Mouse (Mus musculus): Measurements from ENCODE around the gene Krtap11-1.

DNA sequence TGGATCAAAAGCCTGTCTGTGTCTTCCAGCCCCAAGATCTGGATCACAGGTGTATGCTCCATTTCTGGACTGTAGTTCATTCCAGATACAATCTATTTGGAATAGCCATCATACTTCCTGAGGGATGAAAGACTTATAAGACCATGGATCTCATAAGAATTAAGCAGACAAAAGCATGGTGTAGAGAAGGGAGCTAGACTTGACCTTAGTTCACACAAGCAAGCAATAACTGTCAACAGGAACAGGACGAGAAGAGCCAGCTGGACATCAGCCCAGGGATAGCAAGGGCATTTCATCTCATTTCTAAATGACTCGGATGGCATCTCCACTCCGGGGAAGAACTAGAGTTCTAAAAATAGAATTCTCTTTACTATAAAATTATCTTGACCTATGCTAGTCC lies 46.3 kb upstream of the Krtap11-1 start:
- TF ChIP-seq POLR2A (IDR thresholded peaks at IDR 0.05; ENCODE audit: control insufficient read depth, low read depth, low read length) (no peak), CTCF (IDR thresholded peaks at IDR 0.05; ENCODE audit: control insufficient read depth, insufficient read depth, insufficient replicate concordance, low read depth, low read length) (no peak)
